In genomic region chr10:26771938-26772623, GRCm38 (mm10) we compare ENCODE assay signal across 8 mouse cellular contexts. TPM values are rescaled to one million over a fixed set of nuclear protein-coding genes. Genes with fewer than 3 reads are reported as not detected.
DNase-seq lines count a peak whose midpoint lies in the region; ATAC-seq lines count a peak whose summit lies in the region.

No protein-coding gene starts in this region.

- peak; percentile 96 for ATAC-seq in embryonic facial prominence, embryonic 12.5 days (ENCODE audit: insufficient number of reproducible peaks, insufficient read depth, low FRiP score, low TSS enrichment)
- ATAC-seq in limb, embryonic 11.5 days (ENCODE audit: insufficient number of reproducible peaks, low FRiP score, low TSS enrichment, low read depth): peak; percentile 97
- ATAC-seq in midbrain, embryonic 13.5 days: peak; percentile 97

- 7% methylated on average over 15 of the region's 15 CpGs for WGBS in embryonic facial prominence, embryonic 12.5 days
- 8% methylated on average over 15 of the region's 15 CpGs for WGBS in limb, embryonic 11.5 days
- 7% methylated on average over 15 of the region's 15 CpGs for WGBS in midbrain, embryonic 13.5 days

- peak overlapping the region; percentile 66 for H3K27ac ChIP-seq in embryonic facial prominence, embryonic 12.5 days
- H3K27ac ChIP-seq in limb, embryonic 11.5 days (replicated peaks; ENCODE audit: low read depth, low read length): peak overlapping the region; percentile 75
- H3K27ac ChIP-seq in midbrain, embryonic 13.5 days: peak overlapping the region; percentile 90

- peaks cover 6% of the 10 kb centered on the region; the same call in 1 of the 2 replicates for H3K4me1 ChIP-seq in embryonic facial prominence, embryonic 12.5 days
- peaks cover 2% of the 10 kb centered on the region; the same call in 1 of the 2 replicates for H3K4me1 ChIP-seq in limb, embryonic 11.5 days (ENCODE audit: control insufficient read depth, insufficient read depth, low read length)
- H3K4me1 ChIP-seq in midbrain, embryonic 13.5 days (replicated peaks): peaks cover 17% of the 10 kb centered on the region

- peak overlapping the region; percentile 81 for H3K4me2 ChIP-seq in embryonic facial prominence, embryonic 12.5 days (replicated peaks)
- peak overlapping the region; percentile 88 for H3K4me2 ChIP-seq in limb, embryonic 11.5 days (ENCODE audit: low read depth, severe bottlenecking)
- peak overlapping the region; percentile 90 for H3K4me2 ChIP-seq in midbrain, embryonic 13.5 days (replicated peaks)

- no peaks in the 10 kb centered on the region for H3K27me3 ChIP-seq in embryonic facial prominence, embryonic 12.5 days
- H3K27me3 ChIP-seq in limb, embryonic 11.5 days (ENCODE audit: control insufficient read depth, insufficient read depth, low read length): no peaks in the 10 kb centered on the region
- no peaks in the 10 kb centered on the region for H3K27me3 ChIP-seq in midbrain, embryonic 13.5 days

- peak overlapping the region; percentile 46 for H3K4me3 ChIP-seq in embryonic facial prominence, embryonic 12.5 days
- peak overlapping the region; percentile 52 for H3K4me3 ChIP-seq in limb, embryonic 11.5 days (ENCODE audit: low read depth, low read length)
- H3K4me3 ChIP-seq in midbrain, embryonic 13.5 days (replicated peaks): peak overlapping the region; percentile 66

- H3K9ac ChIP-seq in embryonic facial prominence, embryonic 12.5 days: peak overlapping the region; percentile 51
- peak overlapping the region; percentile 63 for H3K9ac ChIP-seq in limb, embryonic 11.5 days (ENCODE audit: low read length)
- H3K9ac ChIP-seq in midbrain, embryonic 13.5 days (replicated peaks): peak overlapping the region; percentile 71

- H3K9me3 ChIP-seq in embryonic facial prominence, embryonic 12.5 days: no peaks in the 10 kb centered on the region
- H3K9me3 ChIP-seq in limb, embryonic 11.5 days (ENCODE audit: control insufficient read depth, low read length): no peaks in the 10 kb centered on the region
- H3K9me3 ChIP-seq in midbrain, embryonic 13.5 days: no peaks in the 10 kb centered on the region

- H3K36me3 ChIP-seq in embryonic facial prominence, embryonic 12.5 days: no peaks in the 10 kb centered on the region
- no peaks in the 10 kb centered on the region for H3K36me3 ChIP-seq in limb, embryonic 11.5 days (ENCODE audit: control insufficient read depth, insufficient read depth, low read length)
- no peaks in the 10 kb centered on the region for H3K36me3 ChIP-seq in midbrain, embryonic 13.5 days

- peak; percentile 55 for DNase-seq in layer of hippocampus, adult 11-12 months (ENCODE audit: low spot score)
- DNase-seq in layer of hippocampus, adult 9-10 months (ENCODE audit: low spot score): no peak
- DNase-seq in heart, adult 11 months: peak; percentile 99
- DNase-seq in kidney, adult 11 months: peak; percentile 94
- DNase-seq in limb, embryonic 11.5 days (ENCODE audit: low spot score): peak; percentile 89
- peak; percentile 63 for DNase-seq in spleen, adult 12 weeks (ENCODE audit: low spot score)

RNA-seq across cellular contexts. Expression of gene Arhgap18, which starts 18.9 kb away (rescaled TPM):
- 17.0 and 18.9 TPM in 2 replicates for polyA plus RNA-seq in embryonic facial prominence, embryonic 12.5 days (2016; fragmentation: Nextera tagmentation; extraction: Ambion mirVana)
- polyA plus RNA-seq in limb, embryonic 11.5 days (2014; fragmentation: Nextera tagmentation; extraction: Ambion mirVana): 19.6 and 20.8 TPM in 2 replicates
- polyA plus RNA-seq in midbrain, embryonic 13.5 days (2015; fragmentation: Nextera tagmentation; extraction: Ambion mirVana): 17.3 and 20.5 TPM in 2 replicates
